Mouse (Mus musculus) stomach, postnatal 0 days (tissue): ENCODE results near the gene Dsp.

Source experiments
- CTCF ChIP-seq: IDR thresholded peaks from 2 replicates; pipeline ENCODE4 v1.5.1; 2016; ENCODE audit warnings: antibody characterized with exemption, low read depth, mild to moderate bottlenecking, moderate library complexity
- EP300 ChIP-seq: optimal IDR thresholded peaks from 2 replicates; pipeline ENCODE3; 2016; ENCODE audit warnings: antibody characterized with exemption

DNA sequence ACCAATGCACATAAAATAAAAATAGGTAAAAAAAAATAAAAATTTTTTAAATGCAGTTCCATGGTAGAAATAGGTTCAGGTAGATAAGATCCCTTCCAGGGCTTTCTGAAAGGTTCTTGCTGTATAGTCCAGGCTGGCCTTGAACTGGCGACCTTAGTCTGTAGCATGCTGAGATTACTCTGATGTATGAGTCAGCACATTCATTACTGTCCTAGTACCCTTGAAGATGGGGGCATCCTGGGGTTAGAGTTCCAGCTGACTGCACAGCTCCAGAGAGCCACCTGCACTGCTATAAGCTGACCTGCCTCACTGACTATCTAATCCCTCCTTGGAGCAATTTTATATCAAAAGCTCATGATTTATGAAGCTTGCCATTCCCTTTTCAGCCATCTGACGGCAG lies 21.6 kb upstream of the Dsp start:
- no peak for TF ChIP-seq EP300
- no peak for TF ChIP-seq CTCF
